Mouse (Mus musculus) liver, embryonic 12.5 days (tissue): ENCODE data around the gene Myh9. TPM values are rescaled to one million over a fixed set of nuclear protein-coding genes. Genes with fewer than 3 reads are reported as not detected.

Experiments
- ATAC-seq: fragments of 200-750 bp; cut with Nextera tagmentation; 2 replicates; pipeline ENCODE4 v1.8.0; 2017; ENCODE audit warnings: moderate number of reproducible peaks, mild to moderate bottlenecking, moderate library complexity
- H3K27ac ChIP-seq: fragments of 300-500 bp; sonication (generic); 2 replicates; pipeline ENCODE4 v1.5.1; 2016; ENCODE audit warnings: mild to moderate bottlenecking
- H3K27me3 ChIP-seq: fragments of 300-500 bp; sonication (generic); replicated peaks from 2 replicates; pipeline ENCODE4 v1.6.1; 2016; ENCODE audit warnings: mild to moderate bottlenecking, moderate library complexity
- H3K36me3 ChIP-seq: fragments of 300-500 bp; sonication (generic); 2 replicates; pipeline ENCODE4 v1.6.1; 2016; ENCODE audit warnings: mild to moderate bottlenecking, moderate library complexity
- H3K4me1 ChIP-seq: fragments of 300-500 bp; sonication (generic); 2 replicates; pipeline ENCODE4 v1.6.1; 2016
- H3K4me2 ChIP-seq: fragments of 300-500 bp; sonication (generic); 2 replicates; pipeline ENCODE4 v1.6.1; 2016; ENCODE audit warnings: mild to moderate bottlenecking, moderate library complexity
- H3K4me3 ChIP-seq: fragments of 300-500 bp; sonication (generic); 2 replicates; pipeline ENCODE4 v1.5.1; 2016; ENCODE audit warnings: mild to moderate bottlenecking, moderate library complexity
- H3K9ac ChIP-seq: fragments of 300-500 bp; sonication (generic); 2 replicates; pipeline ENCODE4 v1.6.1; 2016; ENCODE audit warnings: mild to moderate bottlenecking, moderate library complexity
- H3K9me3 ChIP-seq: fragments of 300-500 bp; sonication (generic); replicated peaks from 2 replicates; pipeline ENCODE4 v1.6.1; 2016; ENCODE audit warnings: mild to moderate bottlenecking, moderate library complexity
- WGBS: fragments of 180-500 bp; shearing (Covaris S2); methylation state at CpG from one replicate; pipeline ENCODE4 v1.1.7; 2016; ENCODE audit not compliant: insufficient replicate concordance; 5-methylcytosine and 5-hydroxymethylcytosine counted together
- polyA plus RNA-seq: library from polyadenylated mRNA; unstranded; fragments of >200 nt; fragmentation: Nextera tagmentation; extraction: Ambion mirVana; gene quantifications from 2 replicates; pipeline ENCODE4 v1.2.1, GENCODE M21; 2016

The Myh9 gene
- polyA plus RNA-seq, 1 experiment from 2014 or later: 32.5 TPM

- H3K9ac ChIP-seq: no peak overlapping the region
- no peak for ATAC-seq
- no peaks in the 10 kb centered on the region for H3K27me3 ChIP-seq
- peaks cover 45% of the 10 kb centered on the region for H3K4me1 ChIP-seq
- H3K4me2 ChIP-seq: no peak overlapping the region
- no peak overlapping the region for H3K4me3 ChIP-seq
- no peaks in the 10 kb centered on the region for H3K9me3 ChIP-seq
- WGBS: 83% methylated on average over 11 of the region's 11 CpGs
- no peak overlapping the region for H3K27ac ChIP-seq
- peaks cover 74% of the 10 kb centered on the region for H3K36me3 ChIP-seq
Measured at GRCm38 (mm10) chr15:77811099-77811760, 30.7 kb downstream of the Myh9 start.

- Histone ChIP-seq H3K9me3 (no peaks in the 10 kb centered on the region), H3K4me2 (no peak overlapping the region), H3K27me3 (no peaks in the 10 kb centered on the region), H3K27ac (no peak overlapping the region), H3K36me3 (peaks cover 80% of the 10 kb centered on the region), H3K9ac (no peak overlapping the region), H3K4me3 (no peak overlapping the region), H3K4me1 (peaks cover 43% of the 10 kb centered on the region)
- WGBS: 85% methylated on average over 17 of the region's 17 CpGs
- no peak for ATAC-seq
Measured at GRCm38 (mm10) chr15:77810416-77811098, 31.4 kb downstream of the Myh9 start.

GRCm38 (mm10) chr15:77809434-77809833 lies 32.5 kb downstream of the Myh9 start:
- Histone ChIP-seq H3K9ac (no peak overlapping the region), H3K9me3 (no peaks in the 10 kb centered on the region), H3K36me3 (peaks cover 92% of the 10 kb centered on the region), H3K4me1 (peaks cover 41% of the 10 kb centered on the region), H3K27me3 (no peaks in the 10 kb centered on the region), H3K27ac (no peak overlapping the region), H3K4me2 (no peak overlapping the region), H3K4me3 (no peak overlapping the region)
- ATAC-seq: no peak
- 94% methylated on average over 1 of the region's 1 CpGs for WGBS

- Histone ChIP-seq H3K27ac (no peak overlapping the region), H3K36me3 (peaks cover 98% of the 10 kb centered on the region), H3K9ac (no peak overlapping the region), H3K9me3 (no peaks in the 10 kb centered on the region), H3K27me3 (no peaks in the 10 kb centered on the region), H3K4me2 (no peak overlapping the region), H3K4me3 (no peak overlapping the region), H3K4me1 (peaks cover 50% of the 10 kb centered on the region)
- ATAC-seq: no peak
- WGBS: 62% methylated on average over 7 of the region's 7 CpGs
Measured at GRCm38 (mm10) chr15:77807264-77807585, 34.8 kb downstream of the Myh9 start.

GRCm38 (mm10) chr15:77806565-77807263 lies 35.3 kb downstream of the Myh9 start:
- WGBS: 71% methylated on average over 13 of the region's 13 CpGs
- H3K27ac ChIP-seq: no peak overlapping the region
- H3K36me3 ChIP-seq: peaks cover 98% of the 10 kb centered on the region
- H3K9me3 ChIP-seq: no peaks in the 10 kb centered on the region
- H3K4me3 ChIP-seq: no peak overlapping the region
- peaks cover 55% of the 10 kb centered on the region for H3K4me1 ChIP-seq
- no peaks in the 10 kb centered on the region for H3K27me3 ChIP-seq
- H3K9ac ChIP-seq: no peak overlapping the region
- H3K4me2 ChIP-seq: no peak overlapping the region
- ATAC-seq: no peak

- no peak overlapping the region for H3K4me2 ChIP-seq
- H3K9me3 ChIP-seq: no peaks in the 10 kb centered on the region
- no peak overlapping the region for H3K27ac ChIP-seq
- no peak overlapping the region for H3K9ac ChIP-seq
- ATAC-seq: no peak
- peaks cover 66% of the 10 kb centered on the region for H3K4me1 ChIP-seq
- no peaks in the 10 kb centered on the region for H3K27me3 ChIP-seq
- H3K36me3 ChIP-seq: peaks cover 98% of the 10 kb centered on the region
- WGBS: 72% methylated on average over 4 of the region's 4 CpGs
- H3K4me3 ChIP-seq: no peak overlapping the region
Measured at GRCm38 (mm10) chr15:77805657-77806056, 36.3 kb downstream of the Myh9 start.

GRCm38 (mm10) chr15:77804949-77805348 lies 37.0 kb downstream of the Myh9 start:
- no peak overlapping the region for H3K9ac ChIP-seq
- no peaks in the 10 kb centered on the region for H3K9me3 ChIP-seq
- peaks cover 73% of the 10 kb centered on the region for H3K4me1 ChIP-seq
- no peak overlapping the region for H3K4me3 ChIP-seq
- H3K27me3 ChIP-seq: no peaks in the 10 kb centered on the region
- H3K27ac ChIP-seq: no peak overlapping the region
- ATAC-seq: no peak
- H3K4me2 ChIP-seq: no peak overlapping the region
- H3K36me3 ChIP-seq: peaks cover 98% of the 10 kb centered on the region
- WGBS: 86% methylated on average over 9 of the region's 9 CpGs

GRCm38 (mm10) chr15:77804460-77804859 lies 37.5 kb downstream of the Myh9 start:
- Histone ChIP-seq H3K4me1 (peaks cover 78% of the 10 kb centered on the region), H3K4me2 (no peak overlapping the region), H3K27ac (no peak overlapping the region), H3K4me3 (no peak overlapping the region), H3K36me3 (peaks cover 99% of the 10 kb centered on the region), H3K9me3 (no peaks in the 10 kb centered on the region), H3K9ac (no peak overlapping the region), H3K27me3 (no peaks in the 10 kb centered on the region)
- 83% methylated on average over 6 of the region's 6 CpGs for WGBS
- no peak for ATAC-seq

GRCm38 (mm10) chr15:77803747-77804146 lies 38.2 kb downstream of the Myh9 start:
- 62% methylated on average over 3 of the region's 3 CpGs for WGBS
- Histone ChIP-seq H3K27ac (peak overlapping the region; percentile 34), H3K9me3 (no peaks in the 10 kb centered on the region), H3K4me3 (no peak overlapping the region), H3K27me3 (no peaks in the 10 kb centered on the region), H3K4me2 (no peak overlapping the region), H3K4me1 (peaks cover 85% of the 10 kb centered on the region), H3K9ac (no peak overlapping the region), H3K36me3 (peaks cover 98% of the 10 kb centered on the region)
- ATAC-seq: no peak

GRCm38 (mm10) chr15:77802992-77803391 lies 39.0 kb downstream of the Myh9 start:
- Histone ChIP-seq H3K4me2 (no peak overlapping the region), H3K27ac (peak overlapping the region; percentile 34), H3K36me3 (peaks cover 95% of the 10 kb centered on the region), H3K27me3 (no peaks in the 10 kb centered on the region), H3K4me3 (no peak overlapping the region), H3K9ac (no peak overlapping the region), H3K9me3 (no peaks in the 10 kb centered on the region), H3K4me1 (peaks cover 93% of the 10 kb centered on the region)
- WGBS: 64% methylated on average over 4 of the region's 4 CpGs
- peak; percentile 28; the same call in 1 of the 2 replicates for ATAC-seq

GRCm38 (mm10) chr15:77801188-77801587 lies 40.8 kb downstream of the Myh9 start:
- peaks cover 95% of the 10 kb centered on the region for H3K36me3 ChIP-seq
- no peak for ATAC-seq
- 16% methylated on average over 4 of the region's 4 CpGs for WGBS
- peak overlapping the region; percentile 77 for H3K27ac ChIP-seq
- no peaks in the 10 kb centered on the region for H3K27me3 ChIP-seq
- H3K9ac ChIP-seq: no peak overlapping the region
- peaks cover 89% of the 10 kb centered on the region for H3K4me1 ChIP-seq
- no peak overlapping the region for H3K4me2 ChIP-seq
- H3K9me3 ChIP-seq: no peaks in the 10 kb centered on the region
- no peak overlapping the region for H3K4me3 ChIP-seq

GRCm38 (mm10) chr15:77800511-77800910 lies 41.5 kb downstream of the Myh9 start:
- peak; percentile 35; the same call in 1 of the 2 replicates for ATAC-seq
- Histone ChIP-seq H3K4me1 (peaks cover 84% of the 10 kb centered on the region), H3K4me2 (no peak overlapping the region), H3K27me3 (no peaks in the 10 kb centered on the region), H3K36me3 (peaks cover 95% of the 10 kb centered on the region), H3K9ac (no peak overlapping the region), H3K4me3 (no peak overlapping the region), H3K9me3 (no peaks in the 10 kb centered on the region), H3K27ac (peak overlapping the region; percentile 77)
